Mouse (Mus musculus) liver, adult 2 months (tissue): ENCODE measurements around the gene Arid5b. TPM values are rescaled to one million over a fixed set of nuclear protein-coding genes. Genes with fewer than 3 reads are reported as not detected.

ENCODE experiments used
- DNase-seq: peaks from one replicate; pipeline ENCODE4 v3.0.0-alpha.2; 2011; ENCODE audit warnings: low read depth, low spot score; ENCODE audit errors: extremely low read depth
- H3K27ac ChIP-seq: fragments of 200-500 bp; replicated peaks from 2 replicates; pipeline ENCODE4 v1.5.1; 2012; ENCODE audit warnings: low read depth, mild to moderate bottlenecking, control low read depth, inconsistent platforms, low read length; ENCODE audit not compliant: insufficient read depth
- H3K27me3 ChIP-seq: fragments of 200-500 bp; 2 replicates; pipeline ENCODE4 v1.6.1; 2012; ENCODE audit warnings: mild to moderate bottlenecking, moderate library complexity, low read length, inconsistent platforms; ENCODE audit not compliant: control insufficient read depth, insufficient read depth
- H3K36me3 ChIP-seq: fragments of 200-500 bp; 2 replicates; pipeline ENCODE4 v1.6.1; 2012; ENCODE audit warnings: low read length, inconsistent platforms; ENCODE audit not compliant: control insufficient read depth, insufficient read depth
- H3K4me1 ChIP-seq: fragments of 200-500 bp; 2 replicates; pipeline ENCODE4 v1.6.1; 2011; ENCODE audit warnings: low read length; ENCODE audit not compliant: control insufficient read depth, insufficient read depth
- H3K4me3 ChIP-seq: fragments of 200-500 bp; 2 replicates; pipeline ENCODE4 v1.5.1; 2011; ENCODE audit warnings: low read depth, mild to moderate bottlenecking, control low read depth, low read length, moderate library complexity; ENCODE audit not compliant: insufficient read depth
- H3K79me2 ChIP-seq: fragments of 200-500 bp; 2 replicates; pipeline ENCODE4 v1.6.1; 2012; ENCODE audit warnings: inconsistent platforms, mild to moderate bottlenecking, low read length, moderate library complexity; ENCODE audit not compliant: control insufficient read depth, insufficient read depth
- H3K9ac ChIP-seq: fragments of 200-500 bp; 2 replicates; pipeline ENCODE4 v1.6.1; 2012; ENCODE audit warnings: low read depth, mild to moderate bottlenecking, control low read depth, inconsistent platforms, low read length
- CTCF ChIP-seq: fragments of 200-500 bp; IDR thresholded peaks from 2 replicates; pipeline ENCODE4 v1.5.1; 2011; ENCODE audit warnings: low read depth, low read length, control low read depth
- POLR2A ChIP-seq: fragments of 200-500 bp; IDR thresholded peaks from 2 replicates; pipeline ENCODE4 v1.6.1; 2011; ENCODE audit warnings: low read length, control low read depth; ENCODE audit not compliant: insufficient read depth; ENCODE audit errors: extremely low read depth
- WGBS: fragments of 180-500 bp; shearing (Covaris S2); methylation state at CpG from one replicate; pipeline ENCODE4 v1.1.7; 2018; 5-methylcytosine and 5-hydroxymethylcytosine counted together
- polyA plus RNA-seq: library from polyadenylated mRNA; depleted of rRNA; stranded (reverse); fragments of >200 nt; gene quantifications from 2 replicates; pipeline ENCODE4 v1.2.3, GENCODE M21; 2012
- total RNA-seq: library from RNA; depleted of rRNA; stranded (reverse); fragments of >200 nt; gene quantifications from 2 replicates; pipeline ENCODE4 v1.2.3, GENCODE M21; 2014

Arid5b gene
- total and polyA plus RNA-seq, 2 experiments, result 11.6 to 13.6 TPM

DNA sequence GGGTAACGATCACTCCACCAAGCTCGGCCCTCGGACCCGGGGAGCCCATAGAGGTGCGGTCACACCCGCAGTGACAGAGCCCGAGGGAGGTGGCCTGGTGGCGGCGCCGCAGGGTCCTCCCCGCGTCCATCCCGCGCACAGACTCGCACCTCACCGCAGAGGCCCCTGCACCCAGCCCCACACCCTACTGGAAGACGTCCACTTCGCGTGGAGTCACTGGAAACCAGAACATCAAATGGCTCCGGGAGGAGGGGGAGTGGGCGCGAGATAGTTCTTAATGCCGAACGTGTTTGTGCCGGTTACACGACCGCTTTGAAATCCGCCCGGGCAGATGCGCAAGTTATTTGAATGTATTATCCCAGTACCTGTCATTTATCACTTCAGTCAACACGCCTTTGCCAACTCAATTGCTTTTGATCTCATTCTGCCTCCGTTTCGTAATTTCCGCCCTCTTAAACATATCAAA is 1.5 kb downstream of the Arid5b start:
- H3K4me3 ChIP-seq, result peak overlapping the region; percentile 82
- peak; percentile 90 for DNase-seq
- peak overlapping the region; percentile 83 for H3K9ac ChIP-seq
- peaks cover 9% of the 10 kb centered on the region; the same call in 1 of the 2 replicates for H3K4me1 ChIP-seq
- TF ChIP-seq CTCF, result no peak
- TF ChIP-seq POLR2A, result no peak
- WGBS, result under 1% methylated on average over 34 of the region's 34 CpGs
- peaks cover 8% of the 10 kb centered on the region; the same call in 1 of the 2 replicates for H3K79me2 ChIP-seq
- no peaks in the 10 kb centered on the region for H3K27me3 ChIP-seq
- H3K27ac ChIP-seq, result peak overlapping the region; percentile 96
- H3K36me3 ChIP-seq, result peaks cover 6% of the 10 kb centered on the region; the same call in 1 of the 2 replicates

DNA sequence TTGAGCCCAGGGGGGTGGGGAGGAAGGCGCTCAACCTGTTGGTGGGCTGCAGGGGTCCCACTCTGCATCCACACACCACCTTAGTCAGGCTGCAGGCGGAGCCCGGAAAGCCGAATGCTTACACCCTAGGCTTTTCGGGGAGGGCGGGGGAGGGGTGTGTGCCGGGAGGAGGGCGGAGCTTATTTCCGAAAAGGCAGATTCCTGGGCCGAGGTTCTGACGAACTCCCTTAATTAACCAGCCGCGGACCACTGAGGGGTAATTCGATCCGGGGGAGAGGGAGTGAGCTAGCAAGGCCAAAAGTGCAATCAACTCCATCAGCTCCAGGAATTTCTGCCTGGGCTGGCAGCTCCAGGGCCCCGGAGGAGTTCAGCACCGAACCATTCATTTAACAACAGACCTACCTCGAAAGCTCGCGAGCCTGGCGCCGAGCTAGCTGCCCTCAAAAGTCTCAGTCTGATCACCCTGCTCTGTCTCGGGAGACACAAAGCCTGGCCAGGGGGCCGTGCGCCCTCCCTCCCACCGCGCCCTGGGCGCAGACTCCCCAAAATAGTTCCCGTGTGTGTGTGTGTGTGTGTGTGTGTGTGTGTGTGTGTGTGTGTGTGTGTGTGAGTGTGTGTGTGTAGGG is 2.1 kb downstream of the Arid5b start:
- Histone ChIP-seq H3K79me2 (peaks cover 8% of the 10 kb centered on the region; the same call in 1 of the 2 replicates), H3K4me3 (peak overlapping the region; percentile 82), H3K27ac (peak overlapping the region; percentile 96), H3K4me1 (peaks cover 9% of the 10 kb centered on the region; the same call in 1 of the 2 replicates), H3K9ac (peak overlapping the region; percentile 83), H3K27me3 (no peaks in the 10 kb centered on the region), H3K36me3 (peaks cover 6% of the 10 kb centered on the region; the same call in 1 of the 2 replicates)
- TF ChIP-seq POLR2A (peak; percentile 51), CTCF (no peak)
- under 1% methylated on average over 28 of the region's 29 CpGs for WGBS
- peak; percentile 86 for DNase-seq

DNA sequence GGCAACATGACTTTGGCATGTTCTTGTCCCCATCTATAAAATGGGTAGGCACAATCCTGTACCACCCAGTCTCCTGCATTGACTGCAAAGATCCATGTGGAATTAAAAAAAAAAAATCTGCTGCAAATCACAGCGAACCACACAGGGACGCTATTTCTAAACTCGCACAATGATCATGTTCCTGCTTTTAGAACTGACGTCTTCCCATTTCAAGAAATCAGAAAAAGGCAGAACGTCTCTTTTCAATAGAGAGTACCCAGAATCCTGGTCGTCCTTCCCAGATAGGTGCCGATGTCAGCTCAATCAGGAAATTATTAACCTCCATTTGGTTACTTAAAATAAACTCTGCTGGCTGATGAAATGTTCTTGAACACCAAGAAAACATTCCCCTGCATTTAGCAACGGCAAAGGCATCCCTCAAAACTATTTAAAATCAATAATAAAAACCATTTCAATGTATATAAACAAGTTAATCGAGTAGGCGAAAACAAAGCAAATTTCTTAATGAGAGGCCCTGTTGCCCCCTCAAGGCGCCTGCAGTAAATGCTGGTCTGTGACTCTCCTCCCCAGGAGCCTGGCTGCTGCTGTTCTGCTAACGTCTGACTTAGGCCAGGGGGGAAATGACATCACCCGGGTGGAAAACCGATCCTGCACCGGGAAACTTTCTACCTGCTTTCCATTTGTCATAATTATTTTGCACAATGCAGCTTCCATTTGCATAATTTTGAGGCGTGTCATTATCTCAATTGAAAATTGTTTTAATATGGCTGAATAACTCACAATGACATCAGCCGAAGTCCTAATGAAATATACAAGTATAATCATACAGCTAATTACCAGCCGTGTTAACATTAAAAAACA is 3.4 kb downstream of the Arid5b start:
- DNase-seq, result peak; percentile 85
- no peaks in the 10 kb centered on the region for H3K27me3 ChIP-seq
- peak overlapping the region; percentile 82 for H3K4me3 ChIP-seq
- H3K79me2 ChIP-seq, result peaks cover 8% of the 10 kb centered on the region; the same call in 1 of the 2 replicates
- peak overlapping the region; percentile 83 for H3K9ac ChIP-seq
- WGBS, result 11% methylated on average over 18 of the region's 18 CpGs
- TF ChIP-seq CTCF, result 0 out of 2 replicates have a peak, but pooled peaks have one; percentile 11
- TF ChIP-seq POLR2A, result no peak
- peak overlapping the region; percentile 99 for H3K27ac ChIP-seq
- H3K36me3 ChIP-seq, result peaks cover 6% of the 10 kb centered on the region; the same call in 1 of the 2 replicates
- H3K4me1 ChIP-seq, result peaks cover 9% of the 10 kb centered on the region; the same call in 1 of the 2 replicates

DNA sequence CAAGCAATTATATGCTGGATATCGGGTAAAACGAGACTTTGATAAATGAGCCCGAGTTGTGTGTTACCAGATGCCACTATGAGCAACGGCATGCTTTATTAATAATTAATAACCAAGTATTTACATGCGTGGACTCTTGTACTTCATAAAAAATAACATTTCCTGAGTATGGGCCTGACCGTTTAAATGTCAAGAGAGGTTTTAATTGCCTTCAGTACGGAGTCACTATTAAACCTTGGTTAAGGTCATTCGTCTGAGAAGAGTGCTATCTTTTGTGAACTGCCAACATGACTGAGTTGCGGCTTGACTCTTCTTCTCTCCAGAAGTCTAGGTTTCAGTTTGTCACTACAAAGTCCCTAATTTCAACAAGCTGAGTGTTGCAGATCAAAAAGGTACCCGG is 8.8 kb downstream of the Arid5b start:
- Histone ChIP-seq H3K27me3 (no peaks in the 10 kb centered on the region), H3K9ac (no peak overlapping the region), H3K79me2 (peaks cover 37% of the 10 kb centered on the region; the same call in 1 of the 2 replicates), H3K36me3 (peaks cover 6% of the 10 kb centered on the region; the same call in 1 of the 2 replicates), H3K27ac (peak overlapping the region; percentile 50), H3K4me1 (peaks cover 32% of the 10 kb centered on the region), H3K4me3 (no peak overlapping the region)
- no peak for TF ChIP-seq CTCF
- no peak for TF ChIP-seq POLR2A
- DNase-seq, result peak; percentile 66
- 35% methylated on average over 10 of the region's 10 CpGs for WGBS

DNA sequence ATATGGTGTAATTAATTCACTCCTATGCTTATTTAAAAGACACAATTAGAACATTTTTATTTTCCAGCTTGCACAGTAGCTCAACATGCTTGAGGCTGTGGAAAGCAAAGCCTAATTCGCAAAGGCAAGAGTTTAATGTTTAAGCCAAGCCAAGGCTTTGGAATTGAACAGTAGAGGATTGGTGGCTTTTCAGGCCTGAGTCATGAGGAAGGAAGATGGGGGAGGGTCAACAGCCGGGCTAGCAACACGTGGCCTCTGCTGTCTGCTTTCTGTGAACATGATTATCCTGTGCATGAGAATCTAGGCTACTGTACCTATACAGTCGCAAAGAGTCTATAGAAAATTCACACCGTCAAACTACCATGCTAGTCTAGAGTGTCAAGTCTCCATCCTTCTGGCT is 9.9 kb downstream of the Arid5b start:
- WGBS, result 38% methylated on average over 5 of the region's 5 CpGs
- H3K27ac ChIP-seq, result peak overlapping the region; percentile 19; the same call in 1 of the 2 replicates

More for the DNA sequence above, 9.9 kb downstream of the Arid5b start:
- TF ChIP-seq POLR2A (no peak), CTCF (no peak)
- Histone ChIP-seq H3K4me3 (no peak overlapping the region), H3K27me3 (no peaks in the 10 kb centered on the region), H3K79me2 (peaks cover 35% of the 10 kb centered on the region; the same call in 1 of the 2 replicates), H3K4me1 (peaks cover 33% of the 10 kb centered on the region), H3K36me3 (peaks cover 6% of the 10 kb centered on the region; the same call in 1 of the 2 replicates), H3K9ac (no peak overlapping the region)
- DNase-seq, result peak; percentile 81
